ENCODE assay signal across 9 mouse cellular contexts in the genomic region with DNA sequence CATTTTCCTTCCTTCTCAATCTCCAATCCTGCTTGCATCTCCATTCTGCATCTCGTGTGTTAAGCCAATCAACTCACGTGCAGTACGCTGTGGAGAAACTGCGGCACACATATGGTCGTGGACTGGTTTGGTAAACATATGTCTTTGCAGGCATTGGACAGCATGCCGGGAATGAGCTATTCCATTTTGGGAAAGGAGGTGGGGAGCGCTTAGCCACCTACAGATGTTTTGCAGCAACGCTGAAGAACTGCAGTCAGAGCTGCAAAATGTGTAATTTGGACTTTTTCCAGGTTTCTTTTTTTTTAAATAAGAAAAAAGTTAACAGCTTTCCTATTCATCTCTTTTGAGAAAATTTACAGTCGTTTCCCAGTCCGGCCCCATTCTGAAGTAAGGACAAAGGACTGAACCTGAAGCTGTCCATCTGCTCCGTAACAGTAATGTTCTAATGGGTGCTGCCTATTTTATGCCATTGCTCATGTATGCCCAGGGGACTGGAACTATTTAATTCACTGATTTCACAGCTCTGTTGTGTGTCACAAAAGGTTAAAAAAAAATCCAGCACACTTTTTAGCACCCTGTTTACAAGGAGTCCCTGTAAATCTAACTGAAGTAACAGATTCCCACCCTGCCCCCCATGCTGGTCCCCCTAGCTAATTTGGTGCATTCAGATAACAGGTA.
DNase-seq lines count a peak whose midpoint lies in the region; ATAC-seq and TF ChIP-seq lines count a peak whose summit lies in the region.
"Had no signal": no experiment of that assay in that cellular context is flagged by ENCODE, and none has a peak within 500 bp of the region (broad histone marks: within the 10 kb centered on the region; RNA-seq: fewer than 3 reads in every experiment).

No protein-coding gene starts in this region.

- no peaks in the 10 kb centered on the region for H3K27me3 ChIP-seq in hindbrain, embryonic 14.5 days (ENCODE audit: control insufficient read depth, insufficient read depth, low read length)
- H3K27me3 ChIP-seq: heart, embryonic 15.5 days had no signal

- peak overlapping the region; percentile 29 for H3K4me3 ChIP-seq in cortical plate, adult 2 months (ENCODE audit: insufficient read depth, low read length)
- peak overlapping the region; percentile 29 for H3K4me3 ChIP-seq in hindbrain, embryonic 14.5 days (replicated peaks; ENCODE audit: low read length)
- H3K4me3 ChIP-seq: heart, embryonic 15.5 days had no signal

- no peaks in the 10 kb centered on the region for H3K9me3 ChIP-seq in hindbrain, embryonic 14.5 days (ENCODE audit: control insufficient read depth, low read length)
- H3K9me3 ChIP-seq: heart, embryonic 15.5 days had no signal

- H3K4me2 ChIP-seq in hindbrain, embryonic 14.5 days (replicated peaks) = peak overlapping the region; percentile 57
- H3K4me2 ChIP-seq: heart, embryonic 15.5 days had no signal

- no peaks in the 10 kb centered on the region for H3K36me3 ChIP-seq in hindbrain, embryonic 14.5 days (replicated peaks; ENCODE audit: control insufficient read depth, insufficient read depth)
- H3K36me3 ChIP-seq: heart, embryonic 15.5 days had no signal

- no peak overlapping the region for H3K27ac ChIP-seq in cortical plate, adult 2 months (ENCODE audit: insufficient read depth, low read length)
- peak overlapping the region; percentile 86 for H3K27ac ChIP-seq in hindbrain, embryonic 14.5 days
- H3K27ac ChIP-seq: heart, embryonic 15.5 days had no signal

- peak; percentile 97 for DNase-seq in brain, embryonic 14.5 days (ENCODE audit: low read depth)
- DNase-seq in hindbrain, embryonic 14.5 days (ENCODE audit: low spot score) = peak; percentile 78
- peak; percentile 83 for DNase-seq in left cerebral cortex, postnatal 4 days
- peak; percentile 56 for DNase-seq in right cerebral cortex, postnatal 4 days
- no peak for DNase-seq in urinary bladder, postnatal 4 days (ENCODE audit: low spot score in 2 of 2)
- DNase-seq in lung, postnatal 14 days = no peak
- DNase-seq in gastrocnemius, postnatal 4 days (ENCODE audit: low spot score in 2 of 2) = no peak

- intact Hi-C loops in left cerebral cortex, postnatal 4 days (cut with DNase I) = loop anchor here (2.0 to 10.0 kb wide), 5 partner anchors 71 to 769 kb away; no protein-coding TSS in a partner anchor

- no peak for TF ChIP-seq CTCF in brain, embryonic 14.5 days (IDR thresholded peaks at IDR 0.05; ENCODE audit: borderline replicate concordance, extremely low read depth, insufficient read depth, insufficient read length)
- TF ChIP-seq CTCF in cortical plate, adult 2 months (IDR thresholded peaks at IDR 0.05; ENCODE audit: extremely low read depth, insufficient read depth, low read length) = no peak

- TF ChIP-seq POLR2A in brain, embryonic 14.5 days (IDR thresholded peaks at IDR 0.05; ENCODE audit: borderline replicate concordance, extremely low read depth, insufficient read depth, insufficient read length, poor library complexity, severe bottlenecking) = no peak
- no peak for TF ChIP-seq POLR2A in cortical plate, adult 2 months (IDR thresholded peaks at IDR 0.05; ENCODE audit: extremely low read depth, insufficient read depth, low read length)

- whole genome bisulfite sequencing in hindbrain, embryonic 14.5 days = 14% methylated on average over 11 of the region's 11 CpGs

- ATAC-seq in hindbrain, embryonic 14.5 days (ENCODE audit: low FRiP score) = peak; percentile 86

- H3K4me1 ChIP-seq in cortical plate, adult 2 months (ENCODE audit: control insufficient read depth, insufficient read depth, low read length) = no peaks in the 10 kb centered on the region; the same call in 1 of the 2 replicates
- peaks cover 28% of the 10 kb centered on the region for H3K4me1 ChIP-seq in hindbrain, embryonic 14.5 days (replicated peaks; ENCODE audit: control insufficient read depth, insufficient read depth, low read length)
- H3K4me1 ChIP-seq: heart, embryonic 15.5 days had no signal

- peak overlapping the region; percentile 57 for H3K9ac ChIP-seq in hindbrain, embryonic 14.5 days
- H3K9ac ChIP-seq: heart, embryonic 15.5 days had no signal

Comparison
In these comparisons a context has a peak if more than half of its experiments do, and no peak if none do; other contexts are left out.
1. DNase-seq: peak in brain, embryonic 14.5 days (single experiment), hindbrain, embryonic 14.5 days (single experiment), left cerebral cortex, postnatal 4 days (single experiment) and right cerebral cortex, postnatal 4 days (single experiment); none in urinary bladder, postnatal 4 days (0 of 2), lung, postnatal 14 days (single experiment) and gastrocnemius, postnatal 4 days (0 of 2).